Mouse (Mus musculus): Measurements from ENCODE around the gene Eci2.
"Not testable (repeated sequence)": the region's sequence is repeated elsewhere in the genome, so short reads cannot be mapped to it uniquely, and the experiment has no call there.

DNA sequence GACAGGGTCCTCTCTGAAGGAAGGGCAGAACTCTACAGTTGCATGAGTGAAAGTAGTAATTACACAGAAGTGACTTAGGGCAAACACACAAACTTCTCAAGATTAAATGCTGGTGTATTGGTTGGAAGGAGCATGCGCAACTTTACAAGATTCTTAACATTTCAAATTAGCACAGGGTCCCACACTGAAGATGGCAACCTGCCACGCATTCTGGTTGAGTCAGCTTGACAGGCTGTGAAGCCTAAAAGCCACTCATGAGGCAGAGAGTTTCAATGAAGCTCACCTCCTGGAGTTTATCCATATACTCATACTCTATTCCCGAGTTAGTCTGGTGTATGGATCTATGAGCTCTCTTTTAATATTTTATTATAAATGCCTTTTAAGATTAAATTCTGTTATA lies 68.7 kb downstream of the Eci2 start:
- TF ChIP-seq CTCF (conservative IDR thresholded peaks at IDR 0.05; ENCODE audit: low read length); POU5F1 (IDR thresholded peaks at IDR 0.05; ENCODE audit: borderline replicate concordance, low read length): not testable (repeated sequence)

Measured in E14TG2a.4 (cell line).